Mouse (Mus musculus): ENCODE measurements around the gene Keg1. TPM values are rescaled to one million over a fixed set of nuclear protein-coding genes. Genes with fewer than 3 reads are reported as not detected.
A peak's percentile ranks its signal among the peaks of the same experiment; 100 is the strongest.
"Not testable (repeated sequence)": the region's sequence is repeated elsewhere in the genome, so short reads cannot be mapped to it uniquely, and the experiment has no call there.

Keg1 gene
- total RNA-seq (2021) = under 1 TPM; 0.14 to 0.39 TPM
- long read RNA-seq, experiment 1 = 0 reads
- long read RNA-seq, experiment 2 = 0 reads

DNA sequence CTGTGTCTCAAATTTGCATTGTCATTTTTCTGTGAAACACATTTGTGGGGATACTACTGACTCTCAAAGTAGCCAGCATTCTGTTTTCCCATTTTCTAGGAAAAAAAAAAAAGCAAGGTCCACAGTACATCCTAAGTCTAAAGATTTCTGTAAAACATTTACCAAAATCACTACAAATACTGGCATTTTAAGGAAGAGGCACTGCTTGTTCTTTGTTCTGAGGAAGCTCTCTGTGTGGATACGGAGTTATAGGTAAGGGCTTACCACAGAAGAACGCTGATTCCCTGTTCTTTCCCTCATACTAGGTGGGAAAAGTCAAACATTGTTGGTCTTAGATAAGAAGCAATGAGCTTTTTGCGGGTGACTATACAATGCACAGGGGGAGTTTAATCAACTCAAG lies at the start of gene Keg1:
Gene Keg1, plus strand, starts transcription at position 197 of the 400 bp plus-strand sequence.
- no peak for DNase-seq (ENCODE audit: low spot score)

DNA sequence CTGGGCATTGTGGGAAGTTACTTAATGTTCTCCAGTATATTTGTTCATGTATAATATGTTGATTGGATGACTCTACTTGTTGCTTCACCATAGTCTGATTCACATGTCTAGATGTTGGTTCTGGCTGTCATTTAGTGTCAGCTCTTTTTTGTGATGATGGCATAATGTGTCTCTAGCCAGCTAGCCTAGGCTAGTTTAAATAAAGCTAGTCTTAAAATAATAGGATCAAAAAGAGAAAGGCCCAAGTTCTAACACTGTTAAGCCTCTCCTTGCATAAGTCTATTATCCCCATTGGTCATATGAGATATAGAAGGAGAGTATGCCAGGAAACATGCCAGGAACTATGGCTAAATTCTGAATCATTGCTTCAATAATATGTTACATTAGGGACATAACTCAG lies 46.1 kb upstream of the Keg1 start:
- DNase-seq (ENCODE audit: low spot score) = no peak

DNA sequence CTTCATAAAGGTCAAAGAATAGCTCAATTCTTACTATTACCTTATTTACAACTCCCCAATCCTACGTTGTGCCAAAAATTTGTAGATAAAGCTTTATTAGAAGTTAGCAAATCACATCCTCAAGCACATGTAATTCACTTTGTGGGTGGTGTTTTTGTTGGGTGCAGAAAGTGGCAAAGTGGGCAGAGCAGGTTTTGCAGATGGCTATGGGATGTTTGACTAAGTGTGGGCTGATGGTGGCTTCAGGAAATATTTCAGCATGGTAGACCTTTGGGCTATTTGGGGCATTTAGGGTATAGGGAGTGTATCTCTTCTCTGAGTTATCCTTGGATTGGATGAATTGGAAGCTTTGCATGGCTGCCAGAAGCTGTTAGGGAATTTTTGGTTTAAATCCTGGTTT lies 29.4 kb upstream of the Keg1 start:
- no peak for DNase-seq (ENCODE audit: low spot score)

GRCm38 (mm10) chr19:12668601-12669000 lies 27.0 kb upstream of the Keg1 start:
- DNase-seq (ENCODE audit: low spot score) = not testable (repeated sequence)

GRCm38 (mm10) chr19:12670139-12670538 lies 25.4 kb upstream of the Keg1 start, which contains the start of gene Olfr1442:
Gene Olfr1442, plus strand, starts transcription at chr19:12670439.
- no peak for DNase-seq (ENCODE audit: low spot score)

- DNase-seq (ENCODE audit: low spot score) = no peak
Observed at GRCm38 (mm10) chr19:12671051-12671450, 24.5 kb upstream of the Keg1 start.

DNA sequence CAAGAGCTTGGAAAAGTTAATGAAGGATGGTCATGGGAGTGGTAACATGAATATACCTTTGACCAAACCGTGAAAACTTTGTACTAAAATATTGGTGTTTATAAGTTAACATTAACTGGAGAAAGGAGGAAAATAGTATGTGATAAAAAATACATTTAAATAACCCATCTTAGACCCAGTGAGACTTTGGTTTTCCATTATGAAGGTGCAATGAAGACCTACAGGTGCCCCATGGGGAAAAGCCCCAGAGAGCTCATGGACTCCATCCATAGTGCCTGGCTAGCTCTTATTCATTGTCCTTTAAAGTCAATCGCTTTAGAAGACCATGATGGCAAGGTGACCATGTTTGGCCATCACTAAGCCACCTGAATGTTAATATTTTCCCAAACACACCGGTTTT lies 17.8 kb upstream of the Keg1 start, which contains the start of gene Olfr1443:
Gene Olfr1443, plus strand, starts transcription at position 301 of the 400 bp plus-strand sequence.
- no peak for DNase-seq (ENCODE audit: low spot score)

- no peak for DNase-seq (ENCODE audit: low spot score)
Observed at GRCm38 (mm10) chr19:12684638-12685037, 10.9 kb upstream of the Keg1 start.

DNA sequence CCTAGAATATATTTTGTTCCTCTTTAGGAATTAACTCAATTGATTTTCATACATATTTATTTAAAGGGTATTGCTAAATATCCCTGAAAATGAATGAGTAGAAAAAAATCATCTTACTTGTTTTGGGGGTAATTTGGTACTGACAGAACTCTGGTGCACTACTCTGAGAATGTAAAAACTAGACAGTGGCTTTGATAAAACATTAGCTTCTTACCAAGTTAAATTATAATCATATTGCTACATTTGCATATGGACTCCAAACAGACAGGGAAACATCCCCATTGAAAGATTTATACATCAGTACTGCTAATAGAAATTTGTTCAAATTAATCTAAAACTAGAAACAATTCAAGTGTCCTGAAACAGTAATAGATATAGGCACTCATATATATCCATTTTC lies 10.4 kb upstream of the Keg1 start:
- DNase-seq (ENCODE audit: low spot score) = no peak

- DNase-seq (ENCODE audit: low spot score) = no peak
Observed at GRCm38 (mm10) chr19:12696221-12696620, 635 bp downstream of the Keg1 start.

GRCm38 (mm10) chr19:12708458-12708857 lies 12.9 kb downstream of the Keg1 start:
- no peak for DNase-seq (ENCODE audit: low spot score)

- no peak for DNase-seq (ENCODE audit: low spot score)
Observed at GRCm38 (mm10) chr19:12708986-12709385, 13.4 kb downstream of the Keg1 start.

DNA sequence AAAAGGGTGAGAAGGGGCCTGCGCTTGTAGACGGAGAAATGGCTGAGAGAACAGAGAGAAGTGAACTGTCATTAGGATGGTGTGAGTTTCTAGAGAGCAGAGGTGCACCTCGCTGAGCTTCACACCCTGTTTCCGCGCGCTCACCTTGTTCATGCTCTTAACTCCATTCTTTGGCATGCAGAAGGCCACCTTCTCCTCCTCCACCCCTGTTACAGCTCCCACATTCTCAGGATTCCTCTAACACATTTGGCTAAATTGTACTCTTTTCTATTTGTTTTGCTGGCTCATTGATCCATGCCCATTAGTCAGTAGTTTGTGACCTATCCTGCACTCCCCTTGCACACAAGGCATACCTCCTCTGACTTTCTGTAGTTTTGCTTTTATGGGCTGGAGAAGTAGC lies 23.6 kb downstream of the Keg1 start:
- no peak for DNase-seq (ENCODE audit: low spot score)

- no peak for DNase-seq (ENCODE audit: low spot score)
Observed at GRCm38 (mm10) chr19:12720463-12720862, 24.9 kb downstream of the Keg1 start.

- not testable (repeated sequence) for DNase-seq (ENCODE audit: low spot score)
Observed at GRCm38 (mm10) chr19:12720919-12721318, 25.3 kb downstream of the Keg1 start.

GRCm38 (mm10) chr19:12721596-12721995 lies 26.0 kb downstream of the Keg1 start:
- DNase-seq (ENCODE audit: low spot score) = not testable (repeated sequence)

- DNase-seq (ENCODE audit: low spot score) = peak; percentile 40
Observed at GRCm38 (mm10) chr19:12722308-12722707, 26.7 kb downstream of the Keg1 start.

- DNase-seq (ENCODE audit: low spot score) = no peak
Observed at GRCm38 (mm10) chr19:12725851-12726250, 30.3 kb downstream of the Keg1 start.

GRCm38 (mm10) chr19:12731036-12731435 lies 35.5 kb downstream of the Keg1 start:
- DNase-seq (ENCODE audit: low spot score) = no peak

DNA sequence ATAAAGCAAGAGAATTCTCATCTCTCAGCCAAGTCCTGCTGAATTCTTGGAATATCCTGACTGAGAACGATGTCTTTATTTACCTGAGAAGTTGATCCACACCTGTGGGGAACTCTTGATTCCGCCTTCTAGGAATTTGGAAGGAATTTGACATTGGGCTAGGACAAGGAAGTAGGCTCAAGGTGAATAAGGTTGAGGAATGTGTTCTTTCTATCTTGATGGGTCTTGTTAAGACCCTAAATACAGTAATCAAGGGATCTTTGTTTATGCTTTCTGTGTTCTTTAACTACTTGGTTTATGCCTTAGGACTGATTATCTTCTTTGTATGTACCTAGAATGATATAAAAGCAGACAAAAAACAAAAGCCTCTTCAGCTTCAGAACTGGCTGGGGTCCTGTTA lies 36.4 kb downstream of the Keg1 start:
- DNase-seq (ENCODE audit: low spot score) = no peak

DNA sequence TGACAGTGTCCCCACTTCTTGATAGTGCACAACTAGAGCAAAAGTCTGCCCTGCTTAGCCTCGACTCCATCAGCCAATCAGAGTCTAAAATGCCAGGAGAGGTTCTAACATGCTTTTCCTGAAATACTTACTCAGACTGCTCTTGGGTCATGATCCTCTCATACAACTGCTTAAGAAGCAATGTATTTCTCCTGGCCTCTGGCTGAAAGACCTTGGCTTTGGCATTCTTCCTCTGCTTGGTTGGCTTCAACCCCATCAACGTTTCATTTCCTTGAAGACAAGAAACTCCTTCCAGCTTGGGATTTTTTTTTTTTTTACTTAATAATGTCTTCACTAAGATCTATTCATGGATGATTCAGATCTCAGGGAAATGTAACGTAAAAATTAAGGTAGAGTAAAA lies 60.7 kb downstream of the Keg1 start:
- no peak for DNase-seq (ENCODE audit: low spot score)

DNA sequence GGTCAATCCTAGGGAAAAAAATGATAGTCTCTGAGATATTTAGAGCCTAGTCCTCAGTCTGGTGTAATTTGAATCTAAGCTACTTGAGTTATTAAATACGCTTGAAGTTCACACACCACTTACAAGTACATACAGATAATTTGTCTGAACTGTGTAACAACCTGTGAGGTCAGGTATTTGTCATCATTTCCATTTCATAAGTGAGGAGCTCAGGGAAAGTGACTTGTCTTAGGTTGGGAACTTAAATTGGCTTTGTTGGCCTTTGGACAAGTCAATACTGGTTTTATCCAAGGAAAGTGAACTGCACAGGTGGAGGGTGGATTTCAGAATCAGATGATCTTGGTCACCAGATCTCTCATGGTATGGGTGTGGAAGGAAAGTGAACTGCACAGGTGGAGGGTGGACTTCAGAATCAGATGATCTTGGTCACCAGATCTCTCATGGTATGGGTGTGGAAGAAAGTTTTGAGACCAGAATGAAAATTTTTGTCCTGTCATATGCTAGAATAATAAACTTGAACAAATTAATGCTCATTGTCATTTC lies 63.4 kb downstream of the Keg1 start:
- no peak for DNase-seq (ENCODE audit: low spot score)

DNA sequence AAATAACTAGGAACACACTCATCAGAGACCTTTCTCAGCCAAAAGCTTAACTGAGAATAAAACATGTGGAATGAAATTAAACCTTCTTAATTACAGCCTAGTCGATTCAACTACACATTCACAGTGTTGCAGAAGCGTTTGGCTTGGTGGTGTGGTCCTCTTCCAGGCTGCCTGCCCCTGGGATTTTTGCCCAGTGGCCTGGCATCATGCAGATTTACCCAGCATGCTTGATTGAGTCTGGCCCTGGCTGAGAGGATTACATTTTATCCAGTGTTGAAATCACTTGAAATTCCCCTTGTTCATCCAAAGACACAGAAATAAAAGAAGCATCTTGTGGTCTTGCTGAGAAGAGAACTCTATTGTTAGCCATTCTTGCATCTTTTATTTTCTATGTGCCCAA lies 64.1 kb downstream of the Keg1 start:
- peak; percentile 27 for DNase-seq (ENCODE audit: low spot score)
